Mouse (Mus musculus): ENCODE results near the gene Slc2a5.

Gene Slc2a5

GRCm38 (mm10) chr4:150146286-150146685, 27.2 kb downstream of the Slc2a5 start:
- DNase-seq = no peak

DNA sequence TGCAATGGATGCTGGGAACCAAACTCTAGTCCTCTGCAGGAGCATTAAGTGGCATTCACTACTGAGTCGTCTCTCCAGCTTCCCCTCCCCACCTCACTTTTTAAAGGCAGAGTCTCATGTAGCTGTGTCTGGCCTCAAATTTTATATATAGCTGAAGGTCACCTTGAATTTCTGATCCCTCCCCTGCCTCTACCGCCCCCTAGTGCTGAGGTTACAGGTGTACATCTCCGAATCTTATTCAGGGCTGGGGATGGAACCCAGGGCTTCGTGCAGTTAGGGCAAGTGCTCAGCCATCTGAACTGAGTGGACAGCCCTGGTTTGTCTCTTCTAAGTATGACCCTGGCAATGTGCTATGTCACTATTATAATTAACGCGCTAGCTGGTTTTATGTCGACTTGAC, 32.0 kb downstream of the Slc2a5 start:
- no peak for DNase-seq

DNA sequence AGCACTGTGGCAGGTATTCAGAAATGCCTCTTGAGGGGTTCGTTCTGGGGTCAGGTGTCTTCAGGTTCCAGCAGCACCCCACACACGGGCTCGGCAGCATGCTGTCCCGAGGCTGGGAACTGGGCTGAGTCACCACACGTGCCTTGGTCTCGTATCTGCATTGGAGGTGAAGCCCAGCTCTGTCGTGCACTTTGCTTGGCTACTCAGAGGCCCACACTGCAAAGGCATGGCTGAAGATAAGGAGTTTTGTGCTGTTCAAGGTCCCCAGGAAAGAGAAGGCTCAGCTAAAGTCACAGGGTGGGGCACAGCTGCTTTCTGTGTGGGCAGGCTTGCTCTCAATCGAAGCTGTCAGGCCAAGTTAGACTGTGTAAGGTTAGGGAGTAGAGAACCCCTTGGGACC, 33.4 kb downstream of the Slc2a5 start:
- DNase-seq = no peak

DNA sequence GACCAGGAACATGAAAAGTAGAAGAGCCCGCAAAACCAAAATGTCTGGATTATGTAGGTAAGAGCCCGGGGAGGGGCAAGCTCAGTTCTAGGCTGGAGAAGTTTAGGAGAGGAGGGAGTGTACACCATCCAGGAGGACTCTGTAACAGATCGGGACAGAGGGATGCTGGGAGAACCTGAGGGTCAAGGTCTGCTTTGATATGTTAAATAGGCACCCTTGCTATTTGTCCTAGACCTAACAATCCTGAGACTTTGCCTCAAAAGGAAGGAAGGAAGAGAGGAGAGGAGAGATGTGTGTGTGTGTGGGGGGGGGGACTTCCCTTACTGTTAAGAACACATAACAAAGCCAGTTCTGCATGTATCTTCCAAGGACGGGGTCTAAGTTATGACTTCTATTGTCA, 36.2 kb downstream of the Slc2a5 start:
- DNase-seq = no peak

DNA sequence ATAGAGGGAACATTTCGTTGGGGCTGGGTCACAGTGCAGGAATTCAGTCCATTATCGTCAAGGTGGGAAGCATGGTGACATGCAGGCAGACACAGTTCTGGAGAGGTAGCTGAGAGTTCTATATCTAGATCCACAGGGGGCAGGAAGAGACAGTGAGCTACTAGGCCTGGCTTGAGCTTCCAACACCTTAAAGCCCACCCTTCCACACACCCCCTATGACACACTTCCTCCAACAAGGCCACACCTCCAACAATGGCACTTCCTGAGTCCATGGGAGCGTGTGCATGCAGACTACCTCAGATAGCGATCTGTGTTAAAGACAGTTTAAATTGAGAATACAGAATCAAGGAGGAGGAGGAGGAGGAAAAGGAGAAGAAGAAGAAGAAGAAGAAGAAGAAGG, 36.6 kb downstream of the Slc2a5 start:
- DNase-seq = no peak

GRCm38 (mm10) chr4:150157348-150157882, 38.3 kb downstream of the Slc2a5 start:
- DNase-seq = no peak

- DNase-seq = no peak
Measured at GRCm38 (mm10) chr4:150159458-150159857, 40.4 kb downstream of the Slc2a5 start.

GRCm38 (mm10) chr4:150162561-150163169, 43.6 kb downstream of the Slc2a5 start:
- DNase-seq = no peak

GRCm38 (mm10) chr4:150164875-150165274, 45.8 kb downstream of the Slc2a5 start:
- DNase-seq = no peak

- no peak for DNase-seq
Measured at GRCm38 (mm10) chr4:150168406-150168805, 49.3 kb downstream of the Slc2a5 start.

DNA sequence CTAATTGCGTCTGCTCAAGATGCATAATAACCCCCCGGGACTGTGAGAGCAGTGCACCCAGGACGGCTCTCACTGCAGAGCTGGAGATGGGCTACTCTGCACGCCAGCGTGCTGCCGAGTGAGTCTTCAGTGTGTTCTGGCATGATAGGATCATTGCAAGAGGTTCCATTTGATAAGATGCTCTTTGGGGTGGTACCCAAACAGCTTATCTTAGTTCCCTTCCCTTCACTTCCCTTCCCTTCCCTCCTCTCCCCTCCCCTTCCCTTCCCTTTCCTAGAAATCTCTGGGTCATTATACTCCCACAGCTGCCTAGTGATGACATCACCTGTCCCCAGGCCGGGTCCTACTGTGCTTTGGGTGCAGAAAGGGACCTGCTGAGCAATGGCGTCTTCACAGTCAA, 53.0 kb downstream of the Slc2a5 start:
- DNase-seq = no peak

- peak; percentile 26 for DNase-seq
Measured at GRCm38 (mm10) chr4:150173281-150173680, 54.2 kb downstream of the Slc2a5 start.

GRCm38 (mm10) chr4:150174027-150174426, 54.9 kb downstream of the Slc2a5 start:
- no peak for DNase-seq

GRCm38 (mm10) chr4:150176535-150176934, 57.5 kb downstream of the Slc2a5 start:
- DNase-seq = peak; percentile 38

DNA sequence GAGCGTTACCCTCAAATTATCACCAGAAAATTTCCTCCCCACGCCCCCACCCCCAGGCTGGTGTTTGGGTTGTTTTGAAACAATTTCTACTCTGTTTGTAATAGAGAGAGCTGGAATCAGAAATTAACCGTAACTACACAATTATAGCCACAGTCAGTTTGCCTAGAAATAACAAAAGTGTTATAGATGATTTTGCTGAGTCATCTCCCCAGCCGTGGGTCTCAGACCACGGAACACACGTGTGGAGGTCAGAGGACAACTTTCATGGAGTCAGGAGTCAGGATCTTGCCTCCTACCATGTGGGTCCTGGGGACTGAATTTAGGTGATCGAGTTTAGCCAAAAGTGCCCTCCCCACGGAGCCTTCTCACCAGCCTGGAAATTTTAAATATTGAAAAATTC, 58.0 kb downstream of the Slc2a5 start:
- DNase-seq = no peak

- no peak for DNase-seq
Measured at GRCm38 (mm10) chr4:150178131-150178530, 59.0 kb downstream of the Slc2a5 start.

GRCm38 (mm10) chr4:150181304-150181703, 62.2 kb downstream of the Slc2a5 start:
- DNase-seq = no peak

DNA sequence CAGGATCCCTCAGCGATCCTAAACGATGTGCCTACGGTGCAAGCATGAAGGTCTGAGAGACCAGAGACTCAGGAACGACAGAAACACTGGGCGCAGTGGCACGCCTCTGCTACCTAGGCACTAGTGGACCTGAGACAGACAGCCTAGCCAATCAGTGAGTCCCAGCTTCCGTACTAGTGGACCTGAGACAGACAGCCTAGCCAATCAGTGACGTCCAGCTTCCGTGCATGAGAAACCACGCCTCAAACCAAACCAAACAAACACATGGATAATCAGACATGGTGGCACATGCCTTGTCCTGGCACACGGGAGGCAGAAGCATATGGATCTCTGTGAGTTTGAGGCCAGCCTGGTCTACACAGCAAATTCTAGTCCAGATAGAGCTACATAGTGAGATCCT, 69.2 kb downstream of the Slc2a5 start:
- DNase-seq = no peak

- no peak for DNase-seq
Measured at GRCm38 (mm10) chr4:150192199-150192598, 73.1 kb downstream of the Slc2a5 start.

Measured in cerebellum, adult 9-11 months (tissue).